Mouse (Mus musculus) bone marrow macrophage, adult 2 months (primary cell): Measurements from ENCODE around the gene Rbm47. TPM values are rescaled to one million over a fixed set of nuclear protein-coding genes. Genes with fewer than 3 reads are reported as not detected.

Experiments used
- H3K27ac ChIP-seq: 2 replicates; pipeline ENCODE4 v1.5.1; 2012; ENCODE audit warnings: low read depth, low read length; ENCODE audit not compliant: insufficient read depth
- H3K4me1 ChIP-seq: 2 replicates; pipeline ENCODE4 v1.6.1; 2012; ENCODE audit warnings: low read length; ENCODE audit not compliant: control insufficient read depth, insufficient read depth
- H3K4me3 ChIP-seq: 2 replicates; pipeline ENCODE4 v1.5.1; 2012; ENCODE audit warnings: mild to moderate bottlenecking, low read length, moderate library complexity; ENCODE audit not compliant: insufficient read depth
- CTCF ChIP-seq: IDR thresholded peaks from 2 replicates; pipeline ENCODE4 v1.5.1; 2012; ENCODE audit warnings: low read depth, mild to moderate bottlenecking, low read length, moderate library complexity
- POLR2A ChIP-seq: IDR thresholded peaks from 2 replicates; pipeline ENCODE4 v1.6.1; 2012; ENCODE audit warnings: mild to moderate bottlenecking, low read depth, low read length, borderline replicate concordance
- polyA plus RNA-seq: library from polyadenylated mRNA; stranded (reverse); fragments of >200 nt; gene quantifications from 2 replicates; pipeline ENCODE4 v1.2.4, GENCODE M21; 2012; ENCODE audit not compliant: missing spikeins, insufficient read depth, insufficient read length

Gene Rbm47
- polyA plus RNA-seq, 1 experiment = 89.0 TPM

GRCm38 (mm10) chr5:66149111-66149510 lies 23.8 kb downstream of the Rbm47 start:
- Histone ChIP-seq H3K4me3 (peak overlapping the region; percentile 97), H3K4me1 (peaks cover 44% of the 10 kb centered on the region), H3K27ac (peak overlapping the region; percentile 98)
- TF ChIP-seq POLR2A = no peak
- no peak for TF ChIP-seq CTCF

DNA sequence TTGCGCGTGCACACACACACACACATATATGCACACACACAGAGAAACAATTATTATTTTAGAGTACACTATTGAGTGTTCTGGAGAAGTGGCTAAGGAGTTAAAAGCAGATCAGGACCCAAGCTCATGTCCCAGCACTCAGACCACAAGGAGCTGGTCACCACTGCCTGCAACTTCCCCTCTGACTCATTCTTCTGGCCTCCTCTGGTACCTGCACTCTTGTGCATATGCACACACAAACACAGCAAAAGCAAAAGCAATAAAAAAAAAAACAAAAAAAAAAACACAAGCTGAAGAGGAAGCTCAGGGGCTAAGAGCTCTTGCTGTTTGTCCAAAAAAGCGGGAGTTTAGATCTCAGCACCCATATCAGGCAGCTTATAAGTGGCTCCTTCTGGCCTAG lies 25.6 kb downstream of the Rbm47 start:
- no peak for TF ChIP-seq POLR2A
- no peak for TF ChIP-seq CTCF
- peaks cover 43% of the 10 kb centered on the region for H3K4me1 ChIP-seq
- peak overlapping the region; percentile 31 for H3K4me3 ChIP-seq
- peak overlapping the region; percentile 93 for H3K27ac ChIP-seq

DNA sequence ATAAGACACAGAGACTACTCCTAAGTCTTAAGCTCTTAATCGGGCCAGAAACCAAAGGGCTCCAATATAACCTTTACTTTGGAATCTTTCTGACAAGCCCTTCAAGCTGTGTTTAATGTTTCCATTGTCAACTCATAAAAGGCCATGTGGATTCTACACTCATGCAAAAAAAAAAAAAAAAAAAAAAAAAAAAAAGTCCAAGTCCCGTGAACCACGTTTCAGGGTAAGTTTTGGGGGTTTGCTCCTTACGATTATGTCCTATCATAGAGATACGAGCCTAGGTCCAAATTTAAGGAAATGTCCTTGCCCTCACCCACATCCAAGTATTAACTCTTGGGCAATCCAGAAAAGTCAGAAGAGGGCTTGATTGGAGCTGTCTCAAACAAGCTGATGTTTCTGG lies 27.3 kb downstream of the Rbm47 start:
- peaks cover 44% of the 10 kb centered on the region for H3K4me1 ChIP-seq
- no peak overlapping the region for H3K4me3 ChIP-seq
- TF ChIP-seq CTCF (no peak), POLR2A (no peak)
- peak overlapping the region; percentile 7; the same call in 1 of the 2 replicates for H3K27ac ChIP-seq

- Histone ChIP-seq H3K27ac (no peak overlapping the region), H3K4me1 (peaks cover 59% of the 10 kb centered on the region), H3K4me3 (no peak overlapping the region)
- TF ChIP-seq CTCF = no peak
- no peak for TF ChIP-seq POLR2A
Measured at GRCm38 (mm10) chr5:66143093-66144032, 29.6 kb downstream of the Rbm47 start.

GRCm38 (mm10) chr5:66141474-66141873 lies 31.4 kb downstream of the Rbm47 start:
- Histone ChIP-seq H3K27ac (no peak overlapping the region), H3K4me3 (no peak overlapping the region), H3K4me1 (peaks cover 59% of the 10 kb centered on the region)
- TF ChIP-seq CTCF = no peak
- TF ChIP-seq POLR2A = no peak

- TF ChIP-seq CTCF (no peak), POLR2A (no peak)
- Histone ChIP-seq H3K4me1 (peaks cover 59% of the 10 kb centered on the region), H3K4me3 (no peak overlapping the region), H3K27ac (peak overlapping the region; percentile 98)
Measured at GRCm38 (mm10) chr5:66139634-66140295, 33.2 kb downstream of the Rbm47 start.

- peak overlapping the region; percentile 98 for H3K27ac ChIP-seq
- TF ChIP-seq POLR2A = no peak
- TF ChIP-seq CTCF = no peak
- H3K4me1 ChIP-seq = peaks cover 58% of the 10 kb centered on the region
- H3K4me3 ChIP-seq = no peak overlapping the region
Measured at GRCm38 (mm10) chr5:66139171-66139570, 33.7 kb downstream of the Rbm47 start.

- no peak for TF ChIP-seq CTCF
- no peak for TF ChIP-seq POLR2A
- Histone ChIP-seq H3K27ac (peak overlapping the region; percentile 98), H3K4me1 (peaks cover 55% of the 10 kb centered on the region), H3K4me3 (no peak overlapping the region)
Measured at GRCm38 (mm10) chr5:66138597-66138996, 34.3 kb downstream of the Rbm47 start.

- no peak for TF ChIP-seq CTCF
- no peak for TF ChIP-seq POLR2A
- Histone ChIP-seq H3K4me1 (peaks cover 53% of the 10 kb centered on the region), H3K4me3 (no peak overlapping the region; the same call in 1 of the 2 replicates), H3K27ac (peak overlapping the region; percentile 98)
Measured at GRCm38 (mm10) chr5:66137250-66137649, 35.7 kb downstream of the Rbm47 start.

- Histone ChIP-seq H3K27ac (peak overlapping the region; percentile 53), H3K4me1 (peaks cover 51% of the 10 kb centered on the region), H3K4me3 (no peak overlapping the region)
- TF ChIP-seq CTCF (no peak), POLR2A (no peak)
Measured at GRCm38 (mm10) chr5:66135853-66136210, 37.1 kb downstream of the Rbm47 start.
